Mouse (Mus musculus) G1E (cell line): ENCODE results near the gene 2900011O08Rik.

ENCODE experiments used
- CTCF ChIP-seq: IDR thresholded peaks from 2 replicates; pipeline ENCODE4 v1.5.1; 2012; ENCODE audit warnings: low read depth, low read length, inconsistent platforms, mixed read lengths
- GATA1 ChIP-seq: IDR thresholded peaks from 2 replicates; pipeline ENCODE4 v1.6.1; 2012; ENCODE audit warnings: borderline replicate concordance, low read length, inconsistent platforms, mixed read lengths
- POLR2AphosphoS5 ChIP-seq: IDR thresholded peaks from 2 replicates; pipeline ENCODE4 v1.6.1; 2012; ENCODE audit warnings: low read depth, low read length, inconsistent platforms; ENCODE audit not compliant: insufficient replicate concordance
- TAL1 ChIP-seq: conservative IDR thresholded peaks from 2 replicates; pipeline ENCODE4 v1.6.1; 2012; ENCODE audit warnings: low read depth, low read length, inconsistent platforms, mixed read lengths

- TF ChIP-seq CTCF (no peak), GATA1 (no peak), TAL1 (no peak), POLR2AphosphoS5 (no peak)
Observed at GRCm38 (mm10) chr16:13940847-13941395, 45.5 kb upstream of the 2900011O08Rik start.
